Comparison of ENCODE assay signal across 14 mouse cellular contexts in genomic region chr19:57658111-57659091, GRCm38 (mm10). TPM values are rescaled to one million over a fixed set of nuclear protein-coding genes. Genes with fewer than 3 reads are reported as not detected.
DNase-seq lines count a peak whose midpoint lies in the region; ATAC-seq and TF ChIP-seq lines count a peak whose summit lies in the region.
"Had no signal": no experiment of that assay in that cellular context is flagged by ENCODE, and none has a peak within 500 bp of the region (broad histone marks: within the 10 kb centered on the region; RNA-seq: fewer than 3 reads in every experiment).

No protein-coding gene starts in this region.

- intact Hi-C loops in heart, postnatal 10 days (cut with DNase I): no loop called here
- intact Hi-C loops in gastrocnemius, postnatal 14 days (cut with DNase I; ENCODE audit: low total_unique reads): loop anchor here (10.0 kb wide), 1 partner anchor 816 kb away; no protein-coding TSS in a partner anchor

- peak overlapping the region; percentile 44; the same call in 1 of the 2 replicates for H3K27ac ChIP-seq in kidney, embryonic 16.5 days (ENCODE audit: low read length)
- no peak overlapping the region for H3K27ac ChIP-seq in midbrain, embryonic 13.5 days
- H3K27ac ChIP-seq: embryonic facial prominence, embryonic 13.5 days; midbrain, embryonic 12.5 days; neural tube, embryonic 13.5 days had no signal

- peaks cover 9% of the 10 kb centered on the region for H3K36me3 ChIP-seq in kidney, embryonic 16.5 days (ENCODE audit: insufficient read depth, low read length)
- peaks cover 74% of the 10 kb centered on the region for H3K36me3 ChIP-seq in G1E (replicated peaks)
- H3K36me3 ChIP-seq in midbrain, embryonic 13.5 days: peaks cover 20% of the 10 kb centered on the region

- no peaks in the 10 kb centered on the region for H3K9me3 ChIP-seq in kidney, embryonic 16.5 days (ENCODE audit: low read length)
- peaks cover 16% of the 10 kb centered on the region for H3K9me3 ChIP-seq in G1E (replicated peaks)
- no peaks in the 10 kb centered on the region for H3K9me3 ChIP-seq in midbrain, embryonic 13.5 days
- H3K9me3 ChIP-seq: embryonic facial prominence, embryonic 13.5 days; midbrain, embryonic 12.5 days; neural tube, embryonic 13.5 days had no signal

- H3K4me1 ChIP-seq in kidney, embryonic 16.5 days (ENCODE audit: insufficient read depth, low read length): peaks cover 18% of the 10 kb centered on the region
- H3K4me1 ChIP-seq in G1E (ENCODE audit: insufficient read depth, low read depth, low read length): peaks cover 13% of the 10 kb centered on the region
- no peaks in the 10 kb centered on the region for H3K4me1 ChIP-seq in midbrain, embryonic 13.5 days (replicated peaks)
- H3K4me1 ChIP-seq: embryonic facial prominence, embryonic 13.5 days; midbrain, embryonic 12.5 days; neural tube, embryonic 13.5 days had no signal

- no peak for DNase-seq in kidney, postnatal 25 days
- DNase-seq in G1E (ENCODE audit: low spot score): no peak
- peak; percentile 9 to 11 for DNase-seq in heart, postnatal 10 days
- DNase-seq in lung, postnatal 4 days: peak; percentile 28 to 43
- no peak for DNase-seq in gastrocnemius, postnatal 14 days
- no peak for DNase-seq in layer of hippocampus, postnatal 36 days
- DNase-seq: adrenal gland, postnatal 25 days; cerebellum, adult 9-11 months had no signal

- 63% methylated on average over 8 of the region's 8 CpGs for WGBS in kidney, embryonic 16.5 days
- 93% methylated on average over 8 of the region's 8 CpGs for WGBS in midbrain, embryonic 13.5 days

- H3K4me2 ChIP-seq in kidney, embryonic 16.5 days (replicated peaks; ENCODE audit: low read depth, low read length): no peak overlapping the region
- H3K4me2 ChIP-seq in midbrain, embryonic 13.5 days (replicated peaks): no peak overlapping the region
- H3K4me2 ChIP-seq: embryonic facial prominence, embryonic 13.5 days; midbrain, embryonic 12.5 days; neural tube, embryonic 13.5 days had no signal

- H3K27me3 ChIP-seq in kidney, embryonic 16.5 days (ENCODE audit: insufficient read depth, low read length): no peaks in the 10 kb centered on the region
- H3K27me3 ChIP-seq in G1E (ENCODE audit: insufficient read depth, low read length): no peaks in the 10 kb centered on the region
- H3K27me3 ChIP-seq in midbrain, embryonic 13.5 days: no peaks in the 10 kb centered on the region
- H3K27me3 ChIP-seq: embryonic facial prominence, embryonic 13.5 days; midbrain, embryonic 12.5 days; neural tube, embryonic 13.5 days; Patski had no signal

- peak; percentile 44; the same call in 1 of the 2 replicates for ATAC-seq in kidney, embryonic 16.5 days (ENCODE audit: low FRiP score, low TSS enrichment)
- peak; percentile 55 for ATAC-seq in G1E (ENCODE audit: extremely low read depth, insufficient number of reproducible peaks, low FRiP score, poor library complexity, severe bottlenecking)
- no peak for ATAC-seq in midbrain, embryonic 13.5 days
- ATAC-seq: Patski had no signal

- TF ChIP-seq CTCF in G1E (IDR thresholded peaks at IDR 0.05; ENCODE audit: low read depth, low read length): no peak

- H3K4me3 ChIP-seq in kidney, embryonic 16.5 days (ENCODE audit: low read length): no peak overlapping the region
- H3K4me3 ChIP-seq in G1E (ENCODE audit: low read depth, low read length): peak overlapping the region; percentile 3; the same call in 1 of the 2 replicates
- no peak overlapping the region for H3K4me3 ChIP-seq in midbrain, embryonic 13.5 days (replicated peaks)
- H3K4me3 ChIP-seq: embryonic facial prominence, embryonic 13.5 days; midbrain, embryonic 12.5 days; neural tube, embryonic 13.5 days had no signal

- H3K9ac ChIP-seq in kidney, embryonic 16.5 days (replicated peaks; ENCODE audit: low read length): no peak overlapping the region
- H3K9ac ChIP-seq in midbrain, embryonic 13.5 days (replicated peaks): no peak overlapping the region
- H3K9ac ChIP-seq: embryonic facial prominence, embryonic 13.5 days; midbrain, embryonic 12.5 days; neural tube, embryonic 13.5 days had no signal

RNA-seq across cellular contexts. Expression of gene Atrnl1, which starts 47.6 kb away (rescaled TPM):
- 8.9 and 9.6 TPM in 2 replicates for polyA plus RNA-seq in kidney, embryonic 16.5 days (2015; fragmentation: Nextera tagmentation; extraction: Ambion mirVana)
- total RNA-seq in G1E (2014; fragmentation: Nextera tagmentation) (3.2 and 3.6 TPM in 2 replicates), G1E (2017) (5.8 and 6.2 TPM in 2 replicates)
- 0.52 and 0.68 TPM in 2 replicates for polyA plus RNA-seq in G1E (2012)
- total RNA-seq in heart, postnatal 10 days (2021): 10 to 100 TPM; 24.3 to 24.9 TPM
- total RNA-seq in gastrocnemius, postnatal 14 days (2021): 10 to 100 TPM; 10.4 to 10.9 TPM
- 10 to 100 TPM; 67.3 to 71.1 TPM for total RNA-seq in layer of hippocampus, postnatal 36 days (2021)
- polyA plus RNA-seq in midbrain, embryonic 13.5 days (2015; fragmentation: Nextera tagmentation; extraction: Ambion mirVana): 10.0 and 10.2 TPM in 2 replicates

Comparison
In these comparisons a context has a peak if more than half of its experiments do, and no peak if none do; other contexts are left out.
1. DNase-seq: peak in heart, postnatal 10 days (2 of 2) and lung, postnatal 4 days (2 of 2); none in kidney, postnatal 25 days (0 of 2), G1E (single experiment), gastrocnemius, postnatal 14 days (single experiment) and layer of hippocampus, postnatal 36 days (0 of 2).